Comparison of ENCODE assay signal across 8 mouse cellular contexts in the genomic region with DNA sequence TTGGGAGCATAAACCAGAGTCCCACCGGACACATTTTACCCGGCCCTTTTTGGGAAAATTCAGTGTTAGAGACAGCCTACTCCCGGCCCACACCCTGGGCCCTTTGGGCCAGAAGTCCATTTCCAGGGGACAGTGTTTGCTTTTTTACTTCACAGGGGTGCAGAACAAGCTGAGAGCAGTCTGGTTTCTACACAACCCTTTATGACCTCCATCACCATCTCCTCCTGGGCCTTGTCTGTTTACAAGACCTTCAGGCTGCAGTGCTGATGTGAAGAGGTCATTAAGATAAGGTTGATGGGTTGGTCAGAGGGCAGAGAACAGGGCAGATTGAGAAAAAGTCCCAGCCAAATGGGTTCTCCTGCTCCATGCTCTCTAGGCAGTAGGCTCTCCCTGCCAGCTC. TPM values are rescaled to one million over a fixed set of nuclear protein-coding genes. Genes with fewer than 3 reads are reported as not detected.
DNase-seq lines count a peak whose midpoint lies in the region; ATAC-seq and TF ChIP-seq lines count a peak whose summit lies in the region.

No protein-coding gene starts in this region.

- intact Hi-C loops in heart, postnatal 36 days (cut with DNase I) = loop anchor here (1.0 to 5.0 kb wide), 5 partner anchors 58 to 450 kb away; a partner anchor contains a TSS

- H3K27ac ChIP-seq in heart, embryonic 13.5 days (replicated peaks) = no peak overlapping the region
- H3K27ac ChIP-seq in hindbrain, embryonic 10.5 days = peak overlapping the region; percentile 95
- H3K27ac ChIP-seq in midbrain, embryonic 11.5 days (ENCODE audit: low read depth, low read length) = no peak overlapping the region

- TF ChIP-seq CTCF in Patski (IDR thresholded peaks at IDR 0.05) = no peak

- no peaks in the 10 kb centered on the region for H3K36me3 ChIP-seq in heart, embryonic 13.5 days
- no peaks in the 10 kb centered on the region for H3K36me3 ChIP-seq in hindbrain, embryonic 10.5 days
- H3K36me3 ChIP-seq in midbrain, embryonic 11.5 days (ENCODE audit: control insufficient read depth, insufficient read depth, low read length) = no peaks in the 10 kb centered on the region

- DNase-seq in heart, postnatal 36 days = no peak
- no peak for DNase-seq in Patski (ENCODE audit: low read depth, low spot score)
- no peak for DNase-seq in hindbrain, embryonic 10.5 days (ENCODE audit: low spot score)
- DNase-seq in midbrain, embryonic 11.5 days (ENCODE audit: low spot score, missing footprints) = no peak
- no peak for DNase-seq in urinary bladder, adult 18-20 months (ENCODE audit: low spot score in 2 of 2)
- DNase-seq in embryo, embryonic 11 days = no peak
- no peak for DNase-seq in cerebellum, adult 9-11 months

- peak overlapping the region; percentile 37 for H3K9ac ChIP-seq in heart, embryonic 13.5 days
- peak overlapping the region; percentile 45; the same call in 1 of the 2 replicates for H3K9ac ChIP-seq in midbrain, embryonic 11.5 days (ENCODE audit: low read length)

- 0 out of 2 replicates have a peak overlapping the region, but pooled peaks have one; percentile 3 for H3K4me3 ChIP-seq in heart, embryonic 13.5 days
- peak overlapping the region; percentile 77 for H3K4me3 ChIP-seq in hindbrain, embryonic 10.5 days
- H3K4me3 ChIP-seq in midbrain, embryonic 11.5 days (ENCODE audit: low read depth, low read length) = no peak overlapping the region

- POLR2A ChIA-PET in Patski (lab: Charles Lee) = interaction anchor here (0.7 to 6.4 kb wide), 8 partner anchors 9 to 166 kb away, joined by 3 to 32 read pairs (median 4); a partner anchor contains a TSS

- peaks cover 34% of the 10 kb centered on the region for H3K4me1 ChIP-seq in heart, embryonic 13.5 days
- H3K4me1 ChIP-seq in hindbrain, embryonic 10.5 days (replicated peaks) = peaks cover 38% of the 10 kb centered on the region
- peaks cover 15% of the 10 kb centered on the region for H3K4me1 ChIP-seq in midbrain, embryonic 11.5 days (ENCODE audit: control insufficient read depth, insufficient read depth, low read length)

- no peak for ATAC-seq in heart, embryonic 13.5 days (ENCODE audit: extremely low read depth, insufficient number of reproducible peaks, low FRiP score, low TSS enrichment)
- ATAC-seq in Patski = peak; percentile 2
- peak; percentile 3; the same call in 1 of the 2 replicates for ATAC-seq in midbrain, embryonic 11.5 days (ENCODE audit: low FRiP score)

- CTCF ChIA-PET in Patski (lab: Charles Lee) = interaction anchor here (0.8 to 15.8 kb wide), 15 partner anchors 11 to 365 kb away, joined by 3 to 215 read pairs (median 6); no protein-coding TSS in a partner anchor

- 0 out of 2 replicates have a peak, but pooled peaks cover 3% of the 10 kb centered on the region for H3K27me3 ChIP-seq in heart, embryonic 13.5 days (replicated peaks)
- H3K27me3 ChIP-seq in Patski = no peaks in the 10 kb centered on the region
- H3K27me3 ChIP-seq in hindbrain, embryonic 10.5 days (ENCODE audit: insufficient read depth, poor library complexity, severe bottlenecking) = no peaks in the 10 kb centered on the region
- H3K27me3 ChIP-seq in midbrain, embryonic 11.5 days (ENCODE audit: control insufficient read depth, insufficient read depth, low read length) = no peaks in the 10 kb centered on the region

- no peaks in the 10 kb centered on the region for H3K9me3 ChIP-seq in heart, embryonic 13.5 days
- no peaks in the 10 kb centered on the region for H3K9me3 ChIP-seq in hindbrain, embryonic 10.5 days
- H3K9me3 ChIP-seq in midbrain, embryonic 11.5 days (ENCODE audit: control insufficient read depth, low read length) = no peaks in the 10 kb centered on the region

- H3K4me2 ChIP-seq in heart, embryonic 13.5 days = peak overlapping the region; percentile 46
- H3K4me2 ChIP-seq in midbrain, embryonic 11.5 days = peak overlapping the region; percentile 32; the same call in 1 of the 2 replicates

- WGBS in heart, embryonic 13.5 days = 31% methylated on average over 3 of the region's 3 CpGs
- 48% methylated on average over 3 of the region's 3 CpGs for WGBS in hindbrain, embryonic 10.5 days
- 37% methylated on average over 3 of the region's 3 CpGs for WGBS in midbrain, embryonic 11.5 days

- in situ Hi-C loops in Patski (cut with MboI; ENCODE audit: low pct_unique_long_range_greater_than_20kb) = loop anchor here (5.0 to 10.0 kb wide), 3 partner anchors 142 to 368 kb away; a partner anchor contains a TSS

RNA-seq across cellular contexts. Expression of a gene that starts 0.6 kb away (rescaled TPM):
- 45.8 and 48.9 TPM in 2 replicates for polyA plus RNA-seq in heart, embryonic 13.5 days (2015; fragmentation: Nextera tagmentation; extraction: Ambion mirVana)
- 10 to 100 TPM; 77.8 to 80.6 TPM for total RNA-seq in heart, postnatal 36 days (2021)
- polyA plus RNA-seq in Patski (2021) = 229 TPM
- polyA plus RNA-seq in hindbrain, embryonic 10.5 days (2016; fragmentation: Nextera tagmentation; extraction: Ambion mirVana) = 86.7 and 90.7 TPM in 2 replicates
- polyA plus RNA-seq in midbrain, embryonic 11.5 days (2014; fragmentation: Nextera tagmentation; extraction: Ambion mirVana) = 127 and 132 TPM in 2 replicates
